Mouse (Mus musculus): ENCODE results near the gene Dnajb12.
A peak's percentile ranks its signal among the peaks of the same experiment; 100 is the strongest.

Gene Dnajb12

GRCm38 (mm10) chr10:59919494-59920181 is 40.3 kb downstream of the Dnajb12 start:
- DNase-seq (ENCODE audit: low spot score), result no peak

- DNase-seq (ENCODE audit: low spot score), result no peak
Observed at GRCm38 (mm10) chr10:59920485-59920809, 41.1 kb downstream of the Dnajb12 start.

- DNase-seq (ENCODE audit: low spot score), result peak; percentile 60
Observed at GRCm38 (mm10) chr10:59920810-59921681, 41.7 kb downstream of the Dnajb12 start.

GRCm38 (mm10) chr10:59923493-59923892 is 44.1 kb downstream of the Dnajb12 start:
- DNase-seq (ENCODE audit: low spot score), result no peak

GRCm38 (mm10) chr10:59924305-59924704 is 44.9 kb downstream of the Dnajb12 start:
- no peak for DNase-seq (ENCODE audit: low spot score)

- no peak for DNase-seq (ENCODE audit: low spot score)
Observed at GRCm38 (mm10) chr10:59929205-59929604, 49.8 kb downstream of the Dnajb12 start.

- DNase-seq (ENCODE audit: low spot score), result no peak
Observed at GRCm38 (mm10) chr10:59930996-59931395, 51.6 kb downstream of the Dnajb12 start.

GRCm38 (mm10) chr10:59932521-59932920 is 53.2 kb downstream of the Dnajb12 start:
- DNase-seq (ENCODE audit: low spot score), result no peak

GRCm38 (mm10) chr10:59934039-59934438 is 54.7 kb downstream of the Dnajb12 start:
- no peak for DNase-seq (ENCODE audit: low spot score)

GRCm38 (mm10) chr10:59936058-59936856 is 56.9 kb downstream of the Dnajb12 start:
- no peak for DNase-seq (ENCODE audit: low spot score)

GRCm38 (mm10) chr10:59938662-59939061 is 59.3 kb downstream of the Dnajb12 start:
- DNase-seq (ENCODE audit: low spot score), result no peak

- no peak for DNase-seq (ENCODE audit: low spot score)
Observed at GRCm38 (mm10) chr10:59939081-59939480, 59.7 kb downstream of the Dnajb12 start.

- DNase-seq (ENCODE audit: low spot score), result no peak
Observed at GRCm38 (mm10) chr10:59942281-59942846, 63.0 kb downstream of the Dnajb12 start.

- no peak for DNase-seq (ENCODE audit: low spot score)
Observed at GRCm38 (mm10) chr10:59942847-59943420, 63.6 kb downstream of the Dnajb12 start.

- DNase-seq (ENCODE audit: low spot score), result peak; percentile 72
Observed at GRCm38 (mm10) chr10:59943421-59943989, 64.1 kb downstream of the Dnajb12 start.

- no peak for DNase-seq (ENCODE audit: low spot score)
Observed at GRCm38 (mm10) chr10:59945416-59945815, 66.1 kb downstream of the Dnajb12 start.

- DNase-seq (ENCODE audit: low spot score), result no peak
Observed at GRCm38 (mm10) chr10:59946362-59946761, 67.0 kb downstream of the Dnajb12 start.

- DNase-seq (ENCODE audit: low spot score), result no peak
Observed at GRCm38 (mm10) chr10:59947296-59948073, 68.1 kb downstream of the Dnajb12 start.

- DNase-seq (ENCODE audit: low spot score), result no peak
Observed at GRCm38 (mm10) chr10:59948363-59949254, 69.3 kb downstream of the Dnajb12 start.

All from urinary bladder, postnatal 25 days (tissue).